Mouse (Mus musculus): ENCODE measurements at regions not wholly inside any gene's neighbourhood (a gene's known extent, or its start where the extent isn't known, plus 50 kb on each side); places are given as distances from the start of the nearest gene placed in this dataset.
"Not testable (repeated sequence)": the region's sequence is repeated elsewhere in the genome, so short reads cannot be mapped to it uniquely, and the experiment has no call there.

DNA sequence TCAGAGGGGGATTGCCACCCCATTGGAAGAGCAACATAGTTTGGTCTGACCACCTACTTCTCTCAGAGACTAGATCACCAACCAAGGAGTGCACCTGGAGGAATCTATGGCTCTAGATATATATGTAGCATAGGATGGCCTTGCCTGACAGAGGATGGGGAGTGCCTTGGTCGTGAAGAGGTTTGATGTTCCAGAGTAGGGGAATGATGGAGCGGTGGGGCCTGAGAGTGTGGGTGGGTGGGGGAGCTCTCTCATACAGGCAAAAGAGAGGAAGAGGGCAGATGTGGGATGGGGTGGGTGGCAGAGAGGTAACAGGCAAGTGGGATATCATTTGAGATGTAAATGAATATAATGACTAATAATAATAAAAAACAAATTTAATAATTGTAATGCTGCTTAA is 874.0 kb downstream of the Amy2a5 start:
- ATAC-seq = no peak
- TF ChIP-seq CTCF (IDR thresholded peaks at IDR 0.05) = no peak
- DNase-seq (ENCODE audit: low read depth, low spot score) = no peak
- in situ Hi-C loops (cut with MboI; ENCODE audit: low pct_unique_long_range_greater_than_20kb) = no loop called here
- ChIA-PET CTCF (no interaction called here), POLR2A (no interaction called here)
- H3K27me3 ChIP-seq = no peaks in the 10 kb centered on the region

DNA sequence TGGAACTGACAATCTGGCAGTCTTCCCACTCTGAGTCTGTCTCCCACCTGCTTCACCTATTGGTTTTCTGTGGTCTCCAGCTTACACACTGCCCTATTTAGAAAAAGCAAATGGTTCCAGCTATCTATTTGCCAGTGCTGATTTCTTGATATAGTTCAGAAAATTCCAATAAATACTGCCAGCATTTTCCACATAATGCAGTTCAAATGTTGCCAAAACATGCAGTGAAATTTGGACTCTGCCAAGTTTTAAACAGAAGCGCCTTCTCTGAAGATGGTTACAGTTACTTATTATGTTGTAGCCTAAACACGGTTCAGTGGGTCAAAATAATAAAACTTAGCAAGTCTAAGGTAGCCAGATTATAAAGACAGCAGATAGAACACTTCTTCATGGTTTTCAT is 912.8 kb downstream of the Amy2a5 start:
- ATAC-seq (no peak), DNase-seq (ENCODE audit: low read depth, low spot score) (no peak)
- ChIA-PET CTCF (no interaction called here), POLR2A (no interaction called here)
- no peaks in the 10 kb centered on the region for H3K27me3 ChIP-seq
- in situ Hi-C loops (cut with MboI; ENCODE audit: low pct_unique_long_range_greater_than_20kb) = no loop called here
- TF ChIP-seq CTCF (IDR thresholded peaks at IDR 0.05) = no peak

DNA sequence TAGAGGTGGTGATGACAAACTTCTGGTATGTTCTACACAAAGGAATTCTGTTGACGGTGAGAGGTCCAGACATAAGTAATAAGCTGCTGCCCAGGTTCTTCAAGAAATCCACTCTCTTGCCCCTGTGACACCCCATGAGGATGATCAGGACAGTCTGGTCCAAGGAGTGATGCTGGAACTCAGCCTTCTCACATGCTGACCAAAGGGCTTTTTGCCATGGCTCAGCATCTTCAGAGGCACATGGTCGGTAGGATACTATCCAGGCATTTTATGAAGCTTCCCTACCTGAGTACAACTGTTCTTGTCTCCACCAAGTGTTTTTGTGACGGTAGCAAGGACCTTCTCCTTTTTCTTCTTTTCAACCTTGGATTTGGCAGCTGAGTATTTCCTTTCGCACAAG is 927.5 kb downstream of the Amy2a5 start:
- no peak for TF ChIP-seq CTCF (IDR thresholded peaks at IDR 0.05)
- CTCF ChIA-PET = interaction anchor here (1.1 kb wide), 1 partner anchor 34 kb away, joined by 3 read pairs; no protein-coding TSS in a partner anchor
- in situ Hi-C loops (cut with MboI; ENCODE audit: low pct_unique_long_range_greater_than_20kb) = no loop called here
- H3K27me3 ChIP-seq = no peaks in the 10 kb centered on the region
- ATAC-seq (no peak), DNase-seq (ENCODE audit: low read depth, low spot score) (no peak)
- POLR2A ChIA-PET = no interaction called here

DNA sequence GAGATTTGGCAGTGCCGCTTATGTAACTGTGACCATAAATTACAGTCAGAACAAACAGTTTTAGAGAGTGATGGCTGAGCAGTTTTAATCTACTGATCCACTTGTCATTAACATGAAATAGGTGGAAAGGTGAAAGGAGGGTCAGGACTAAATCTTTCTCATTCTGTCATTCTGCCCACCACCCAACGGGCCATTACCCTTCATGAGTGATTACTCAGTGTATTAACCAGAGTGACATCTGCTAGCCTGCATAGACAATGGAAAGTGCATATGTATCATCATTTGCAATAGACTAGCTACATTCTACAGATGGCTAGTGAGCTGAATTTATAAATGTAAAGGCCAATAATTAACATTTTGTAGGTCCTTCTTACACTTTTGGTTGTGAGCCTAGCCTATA is 933.3 kb downstream of the Amy2a5 start:
- ATAC-seq (no peak), DNase-seq (ENCODE audit: low read depth, low spot score) (no peak)
- in situ Hi-C loops (cut with MboI; ENCODE audit: low pct_unique_long_range_greater_than_20kb) = no loop called here
- ChIA-PET CTCF (no interaction called here), POLR2A (no interaction called here)
- no peak for TF ChIP-seq CTCF (IDR thresholded peaks at IDR 0.05)
- no peaks in the 10 kb centered on the region for H3K27me3 ChIP-seq

DNA sequence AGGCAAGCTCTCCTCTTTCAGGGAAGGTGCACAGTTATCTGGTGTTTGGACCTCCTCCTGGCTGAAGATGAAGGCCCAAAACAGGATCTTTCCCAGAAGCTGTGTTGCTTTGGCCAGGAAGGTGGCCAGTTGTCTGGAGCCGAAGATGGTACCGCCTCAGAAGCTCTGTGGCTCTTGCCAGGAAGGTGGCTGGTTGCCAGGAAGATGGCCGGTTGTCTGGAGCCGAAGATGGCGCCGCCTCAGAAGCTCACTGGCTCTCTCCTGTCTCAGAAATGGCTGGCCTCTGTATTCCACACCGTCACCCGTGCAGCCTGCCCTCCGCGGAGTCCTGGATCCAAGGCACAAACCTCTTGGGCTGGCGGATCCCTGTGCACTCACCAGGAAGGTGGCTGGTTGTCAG is 937.4 kb downstream of the Amy2a5 start:
- H3K27me3 ChIP-seq; DNase-seq (ENCODE audit: low read depth, low spot score); CTCF ChIA-PET; POLR2A ChIA-PET; ATAC-seq; in situ Hi-C loops (cut with MboI; ENCODE audit: low pct_unique_long_range_greater_than_20kb): not testable (repeated sequence)

DNA sequence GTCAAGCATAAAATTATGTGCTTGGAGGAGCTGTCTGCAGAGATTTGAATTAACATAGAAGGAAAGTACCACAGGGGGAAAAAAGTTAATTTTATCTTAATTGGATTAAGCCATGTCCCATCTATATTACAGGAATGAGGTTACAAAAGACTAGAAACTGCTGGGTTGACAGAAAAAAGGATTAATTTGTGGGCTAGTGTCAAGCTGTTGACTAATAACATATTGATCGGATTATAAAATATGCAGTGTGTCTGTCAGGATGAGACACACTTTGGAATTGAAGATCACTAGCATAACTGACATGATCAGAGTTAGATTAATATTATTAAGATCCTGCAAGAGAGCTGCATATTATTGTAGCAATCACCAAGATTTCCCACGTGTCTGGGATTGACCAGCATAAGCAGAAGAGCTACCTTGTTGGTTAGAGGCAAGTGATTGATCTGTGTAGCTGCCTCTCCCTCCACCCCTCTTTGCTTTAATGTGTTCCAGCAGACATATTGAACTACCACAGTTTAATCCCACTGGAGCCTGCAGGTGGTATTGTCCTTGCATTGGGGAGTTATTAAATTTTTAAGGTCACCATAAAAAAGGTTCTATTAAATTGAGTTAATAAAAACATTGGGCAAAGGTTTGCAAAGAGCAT is 979.7 kb downstream of the Amy2a5 start:
- H3K27me3 ChIP-seq = no peaks in the 10 kb centered on the region
- ChIA-PET CTCF (no interaction called here), POLR2A (no interaction called here)
- no peak for TF ChIP-seq CTCF (IDR thresholded peaks at IDR 0.05)
- ATAC-seq (no peak), DNase-seq (ENCODE audit: low read depth, low spot score) (no peak)
- in situ Hi-C loops (cut with MboI; ENCODE audit: low pct_unique_long_range_greater_than_20kb) = no loop called here

DNA sequence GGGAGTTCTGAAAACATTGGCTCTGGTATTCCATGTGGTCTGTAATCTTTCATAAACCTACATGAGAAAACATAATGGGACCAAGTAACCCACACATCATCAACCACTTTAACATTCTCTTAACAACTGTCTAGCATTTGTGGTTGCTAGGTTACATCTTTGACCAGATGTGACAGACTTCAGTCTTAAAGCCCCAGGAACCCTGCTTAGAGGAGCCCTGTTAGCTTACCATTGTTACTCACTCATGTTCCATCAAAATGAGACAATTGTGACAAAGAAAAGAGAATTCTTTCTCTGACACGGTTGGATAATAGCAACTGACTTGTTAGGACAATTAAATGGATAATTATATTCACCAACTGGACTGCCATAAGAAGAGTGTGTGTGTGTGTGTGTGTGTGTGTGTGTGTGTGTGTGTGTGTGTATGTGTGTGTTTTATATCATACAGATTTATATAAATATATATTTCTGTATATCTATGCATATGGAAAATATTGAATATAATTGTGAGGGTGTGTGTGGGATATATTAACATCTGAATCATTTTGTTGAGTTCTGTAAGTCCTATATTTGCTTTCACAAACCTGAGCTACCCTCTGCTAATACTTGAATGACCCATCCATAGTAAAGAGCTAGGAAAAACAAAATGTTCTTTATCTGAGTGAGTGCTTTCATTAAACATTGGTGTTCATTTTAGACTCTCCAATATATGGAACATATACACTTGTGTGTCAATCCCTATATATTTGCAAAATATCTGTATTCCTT is 997.1 kb downstream of the Amy2a5 start:
- in situ Hi-C loops (cut with MboI; ENCODE audit: low pct_unique_long_range_greater_than_20kb) = no loop called here
- no peak for TF ChIP-seq CTCF (IDR thresholded peaks at IDR 0.05)
- DNase-seq (ENCODE audit: low read depth, low spot score) (no peak), ATAC-seq (no peak)
- POLR2A ChIA-PET = no interaction called here
- peaks cover 3% of the 10 kb centered on the region for H3K27me3 ChIP-seq
- CTCF ChIA-PET = no interaction called here

DNA sequence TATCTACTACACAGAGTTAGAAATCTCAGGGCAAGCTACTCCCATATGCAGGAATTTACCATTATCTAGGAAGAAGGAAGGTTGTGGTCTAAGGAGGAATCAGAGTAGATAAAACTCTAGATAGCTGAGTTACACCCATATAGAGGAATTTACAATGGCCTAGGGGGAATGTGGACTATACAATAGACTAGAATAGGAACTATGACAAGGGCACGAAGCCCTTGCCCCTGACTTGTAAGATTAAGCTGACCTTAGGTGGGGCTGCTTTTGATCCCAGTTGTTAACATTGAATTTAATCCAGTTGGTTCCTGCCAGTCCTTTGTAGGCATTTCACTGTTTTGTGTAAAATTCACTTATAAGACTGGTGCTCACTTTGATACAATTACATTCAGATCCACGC is 1015.7 kb downstream of the Amy2a5 start:
- DNase-seq (ENCODE audit: low read depth, low spot score); POLR2A ChIA-PET; in situ Hi-C loops (cut with MboI; ENCODE audit: low pct_unique_long_range_greater_than_20kb); ATAC-seq; CTCF ChIA-PET; H3K27me3 ChIP-seq: not testable (repeated sequence)

DNA sequence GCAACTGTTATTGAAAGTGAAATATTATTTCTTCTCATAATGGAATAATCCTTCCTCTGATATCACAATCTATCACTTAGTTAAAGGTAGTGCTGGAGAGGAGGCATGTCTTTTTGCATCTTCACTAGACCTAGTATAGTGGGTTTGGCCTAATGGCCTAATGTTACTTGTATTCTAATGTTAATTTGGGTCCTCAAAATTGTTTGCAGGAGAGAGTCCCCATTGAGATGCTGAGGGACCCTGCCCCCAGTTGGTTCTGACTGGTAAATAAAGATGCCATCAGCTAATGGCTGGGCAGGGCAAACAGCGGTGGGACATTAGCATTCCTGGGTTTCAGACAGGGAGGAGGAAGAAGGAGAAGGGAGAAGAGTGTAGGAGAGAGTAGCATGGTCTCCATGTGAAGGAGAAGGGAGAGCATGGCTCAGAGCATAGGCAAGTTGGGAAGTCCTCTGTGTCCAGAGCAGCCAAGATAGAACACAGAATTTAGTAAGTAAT is 1019.0 kb downstream of the Amy2a5 start:
- no peak for TF ChIP-seq CTCF (IDR thresholded peaks at IDR 0.05)
- POLR2A ChIA-PET = no interaction called here
- ATAC-seq (no peak), DNase-seq (ENCODE audit: low read depth, low spot score) (no peak)
- CTCF ChIA-PET = no interaction called here
- no peaks in the 10 kb centered on the region for H3K27me3 ChIP-seq
- in situ Hi-C loops (cut with MboI; ENCODE audit: low pct_unique_long_range_greater_than_20kb) = no loop called here
